Mouse (Mus musculus) forebrain, embryonic 14.5 days (tissue): ENCODE data around the gene Rab30. TPM values are rescaled to one million over a fixed set of nuclear protein-coding genes. Genes with fewer than 3 reads are reported as not detected.

Source experiments
- ATAC-seq: fragments of 200-750 bp; cut with Nextera tagmentation; 2 replicates; pipeline ENCODE4 v1.8.0; 2017; ENCODE audit warnings: mild to moderate bottlenecking, moderate library complexity
- DNase-seq: peaks from one replicate; pipeline ENCODE4 v3.0.0-alpha.2; 2015; ENCODE audit warnings: low spot score
- H3K27ac ChIP-seq: fragments of 300-500 bp; sonication (generic); 2 replicates; pipeline ENCODE4 v1.5.1; 2014; ENCODE audit warnings: low read depth, mild to moderate bottlenecking, control low read depth, low read length, moderate library complexity
- H3K27me3 ChIP-seq: fragments of 300-500 bp; sonication (generic); replicated peaks from 2 replicates; pipeline ENCODE4 v1.6.1; 2014; ENCODE audit warnings: low read length, control low read depth, mixed read lengths; ENCODE audit not compliant: control insufficient read depth, insufficient read depth
- H3K36me3 ChIP-seq: fragments of 300-500 bp; sonication (generic); 2 replicates; pipeline ENCODE4 v1.6.1; 2014; ENCODE audit warnings: low read length, control low read depth; ENCODE audit not compliant: control insufficient read depth, insufficient read depth
- H3K4me1 ChIP-seq: fragments of 300-500 bp; sonication (generic); 2 replicates; pipeline ENCODE4 v1.6.1; 2014; ENCODE audit warnings: antibody characterized with exemption, low read length, control low read depth; ENCODE audit not compliant: control insufficient read depth, insufficient read depth
- H3K4me2 ChIP-seq: fragments of 300-500 bp; sonication (generic); 2 replicates; pipeline ENCODE4 v1.6.1; 2014; ENCODE audit warnings: mild to moderate bottlenecking, control low read depth, low read length
- H3K4me3 ChIP-seq: fragments of 300-500 bp; sonication (generic); 2 replicates; pipeline ENCODE4 v1.5.1; 2014; ENCODE audit warnings: low read depth, low read length, control low read depth
- H3K9ac ChIP-seq: fragments of 300-500 bp; sonication (generic); 2 replicates; pipeline ENCODE4 v1.6.1; 2014; ENCODE audit warnings: mild to moderate bottlenecking, low read length, control low read depth, moderate library complexity
- H3K9me3 ChIP-seq: fragments of 300-500 bp; sonication (generic); replicated peaks from 2 replicates; pipeline ENCODE4 v1.6.1; 2016; ENCODE audit warnings: low read length, control low read depth, mixed read lengths; ENCODE audit not compliant: control insufficient read depth
- WGBS: fragments of 180-500 bp; shearing (Covaris S2); extraction: QIAGEN DNeasy Blood & Tissue Kit; methylation state at CpG from one replicate; pipeline ENCODE4 v1.1.7; 2014; 5-methylcytosine and 5-hydroxymethylcytosine counted together
- polyA plus RNA-seq: library from polyadenylated mRNA; unstranded; fragments of >200 nt; fragmentation: Nextera tagmentation; extraction: Ambion mirVana; gene quantifications from 2 replicates; pipeline ENCODE4 v1.2.1, GENCODE M21; 2014

Gene Rab30
- polyA plus RNA-seq, 1 experiment from 2014 or later: 25.9 TPM

DNA sequence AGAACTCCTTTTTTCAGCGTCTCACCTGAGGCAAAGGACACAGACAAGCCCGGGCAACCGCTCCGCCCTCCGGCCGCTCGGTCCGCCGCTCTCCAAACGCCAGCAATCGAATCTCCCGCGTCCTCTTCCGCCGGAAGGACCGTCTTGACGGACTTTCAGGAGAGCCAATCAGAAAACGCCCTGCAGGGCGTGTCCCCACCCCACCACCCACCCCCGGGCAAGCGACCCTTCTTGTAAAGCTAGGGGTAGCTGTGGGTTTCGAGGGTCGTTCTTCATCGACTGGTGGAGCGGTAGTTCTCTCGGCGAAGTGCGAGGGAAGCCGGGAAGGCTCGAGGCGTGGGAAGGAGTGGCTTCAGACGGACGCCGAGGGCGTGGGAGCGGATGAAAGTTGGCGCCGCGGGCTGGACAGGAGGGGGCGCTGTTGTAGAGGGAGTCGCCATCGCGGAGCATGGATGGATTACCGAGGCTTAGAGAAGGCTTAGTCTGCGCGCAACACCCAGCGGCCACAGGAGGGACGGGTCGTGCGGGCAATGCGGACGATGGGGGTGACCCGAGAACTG, 132.8 kb downstream of the Rab30 start, which contains the start of the genes Ddias and Prcp:
Gene Ddias (minus strand): TSS at position 132 of the 560 bp plus-strand sequence.
Gene Prcp (plus strand): TSS at position 355 of the 560 bp plus-strand sequence.
- ATAC-seq: peak; percentile 89
- WGBS: under 1% methylated on average over 53 of the region's 53 CpGs
- no peaks in the 10 kb centered on the region for H3K36me3 ChIP-seq

DNA sequence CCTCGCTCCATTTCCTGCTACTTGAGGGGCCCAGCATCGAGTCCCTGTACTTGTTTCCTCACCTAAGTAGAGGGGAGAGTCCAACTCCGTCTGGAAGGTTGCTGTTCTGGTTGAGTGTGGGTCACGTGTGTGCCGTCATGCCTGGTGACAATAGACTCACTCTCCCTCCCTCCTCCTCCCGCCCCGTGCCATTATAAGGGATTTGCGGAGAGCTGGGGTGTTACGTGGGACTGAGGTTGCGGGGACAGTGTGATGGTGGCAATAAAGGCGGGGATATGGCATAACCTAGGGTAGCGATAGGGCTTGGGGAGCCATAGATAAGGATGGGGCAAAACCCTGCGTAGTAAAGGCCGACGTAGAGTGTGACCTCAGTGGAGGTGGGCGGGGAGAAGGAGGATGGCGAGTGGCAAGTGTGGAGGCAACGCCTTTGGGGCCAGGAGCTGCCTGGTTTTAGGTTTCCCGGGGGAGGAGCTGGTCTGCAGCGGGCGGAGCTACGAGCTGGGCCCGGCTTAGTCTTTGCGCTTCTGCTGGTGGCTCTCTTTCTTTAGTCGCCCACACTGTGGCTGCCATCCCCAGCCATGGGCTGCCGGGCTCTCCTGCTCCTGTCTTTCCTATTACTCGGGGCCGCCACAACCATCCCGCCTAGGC, 133.5 kb downstream of the Rab30 start:
- DNase-seq (peak; percentile 93), ATAC-seq (peak; percentile 89)
- H3K4me1 ChIP-seq: peaks cover 11% of the 10 kb centered on the region; the same call in 1 of the 2 replicates
- H3K9ac ChIP-seq: peak overlapping the region; percentile 78
- H3K9me3 ChIP-seq: no peaks in the 10 kb centered on the region
- peak overlapping the region; percentile 97 for H3K27ac ChIP-seq
- no peaks in the 10 kb centered on the region for H3K36me3 ChIP-seq
- peak overlapping the region; percentile 55 for H3K4me2 ChIP-seq
- H3K4me3 ChIP-seq: peak overlapping the region; percentile 55
- no peaks in the 10 kb centered on the region for H3K27me3 ChIP-seq
- WGBS: under 1% methylated on average over 29 of the region's 29 CpGs

More for the DNA sequence above, 132.8 kb downstream of the Rab30 start, which contains the start of the genes Ddias and Prcp:
- peak; percentile 97 for DNase-seq
- Histone ChIP-seq H3K4me3 (peak within 1 kb of the TSS; percentile 55), H3K4me2 (peak within 1 kb of the TSS; percentile 55), H3K27me3 (no peaks in the 10 kb centered on the region), H3K4me1 (peaks cover 11% of the 10 kb centered on the region; the same call in 1 of the 2 replicates), H3K9ac (peak within 1 kb of the TSS; percentile 78), H3K27ac (peak within 1 kb of the TSS; percentile 97), H3K9me3 (no peaks in the 10 kb centered on the region)

DNA sequence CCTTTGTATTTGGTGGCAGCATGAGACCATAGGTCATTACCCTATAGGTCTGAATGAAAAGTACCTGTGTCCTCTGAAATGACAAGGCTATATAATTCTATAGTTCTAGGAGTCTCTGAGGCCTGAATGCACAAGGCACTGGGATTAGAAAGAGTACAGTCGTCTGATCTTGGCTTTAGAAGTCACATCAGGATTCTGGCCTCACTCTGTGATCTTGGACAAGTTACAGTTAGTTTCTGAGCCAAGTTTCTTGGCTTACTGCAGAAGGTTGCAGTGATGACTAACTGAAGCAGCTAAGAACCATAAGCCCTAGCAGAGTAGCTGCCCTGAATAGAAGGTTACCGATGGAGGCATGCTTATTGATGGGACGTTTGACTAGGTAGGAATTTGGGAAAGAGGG, 134.7 kb downstream of the Rab30 start:
- no peak for DNase-seq
- Histone ChIP-seq H3K36me3 (no peaks in the 10 kb centered on the region), H3K4me3 (0 out of 2 replicates have a peak overlapping the region, but pooled peaks have one; percentile 55), H3K27ac (no peak overlapping the region), H3K4me2 (peak overlapping the region; percentile 55), H3K9ac (no peak overlapping the region), H3K9me3 (no peaks in the 10 kb centered on the region), H3K27me3 (no peaks in the 10 kb centered on the region), H3K4me1 (peaks cover 11% of the 10 kb centered on the region; the same call in 1 of the 2 replicates)
- ATAC-seq: no peak
- WGBS: 45% methylated on average over 3 of the region's 3 CpGs

DNA sequence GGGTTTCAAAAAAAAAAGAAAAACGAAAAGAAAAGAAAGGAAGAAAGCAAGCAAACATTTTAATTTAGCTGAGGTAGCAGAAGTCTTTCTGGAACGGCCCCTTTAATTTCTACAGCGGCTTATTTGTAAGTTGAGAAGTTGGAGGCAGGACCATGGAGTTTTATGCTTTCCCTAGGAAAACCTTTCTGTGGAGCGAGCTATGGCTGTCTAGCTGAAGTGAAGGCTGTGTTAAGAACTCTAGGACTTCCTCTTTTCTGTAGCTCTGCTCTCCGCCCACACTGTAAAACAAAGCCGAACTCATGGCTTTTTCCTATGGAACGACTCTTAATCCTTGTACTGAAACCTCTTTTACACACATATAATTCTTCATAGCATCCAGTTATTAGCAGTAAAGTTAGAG, 135.1 kb downstream of the Rab30 start:
- ATAC-seq (no peak), DNase-seq (no peak)
- peak overlapping the region; percentile 55 for H3K4me2 ChIP-seq
- WGBS: 47% methylated on average over 7 of the region's 7 CpGs
- no peak overlapping the region for H3K4me3 ChIP-seq
- H3K9me3 ChIP-seq: no peaks in the 10 kb centered on the region
- no peak overlapping the region for H3K27ac ChIP-seq
- H3K4me1 ChIP-seq: peaks cover 11% of the 10 kb centered on the region; the same call in 1 of the 2 replicates
- no peaks in the 10 kb centered on the region for H3K27me3 ChIP-seq
- H3K9ac ChIP-seq: 0 out of 2 replicates have a peak overlapping the region, but pooled peaks have one; percentile 7
- no peaks in the 10 kb centered on the region for H3K36me3 ChIP-seq

DNA sequence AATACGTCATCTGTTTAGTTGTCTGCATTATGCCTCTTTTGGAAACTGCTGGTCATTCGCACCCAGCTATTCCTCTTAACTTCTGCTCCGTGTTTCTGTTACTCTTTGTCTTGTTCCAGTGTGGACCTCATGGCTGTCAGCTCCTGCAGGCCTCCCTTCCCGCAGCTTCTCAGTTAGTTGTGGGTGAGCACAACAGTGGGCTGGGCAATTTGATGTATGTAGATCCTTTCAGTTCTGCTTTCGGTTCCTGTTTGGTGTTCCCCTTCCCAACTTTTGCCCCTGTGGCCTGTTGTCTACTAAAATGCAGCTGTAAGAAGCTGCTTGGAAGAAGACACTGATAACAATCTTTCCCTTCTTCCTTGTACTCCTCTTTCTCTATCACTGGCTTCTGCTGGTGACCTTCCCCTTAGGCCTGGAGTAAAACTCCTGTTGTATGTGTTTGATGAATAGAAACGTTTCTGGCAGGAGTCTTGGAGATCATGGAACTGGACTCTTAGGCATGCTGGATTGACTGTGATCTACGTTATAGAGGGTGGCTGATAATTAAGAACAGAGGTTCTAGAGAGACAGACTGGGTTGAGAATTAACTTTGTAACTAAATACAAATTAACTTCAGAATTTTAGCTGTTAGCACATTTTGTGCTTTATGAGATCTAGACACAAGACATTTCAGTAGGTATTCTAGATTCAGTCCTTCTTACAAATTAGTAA, 137.3 kb downstream of the Rab30 start:
- DNase-seq: no peak
- no peaks in the 10 kb centered on the region for H3K36me3 ChIP-seq
- no peak for ATAC-seq
- WGBS: 87% methylated on average over 7 of the region's 7 CpGs
- no peaks in the 10 kb centered on the region for H3K9me3 ChIP-seq
- H3K27me3 ChIP-seq: no peaks in the 10 kb centered on the region
- H3K9ac ChIP-seq: no peak overlapping the region
- no peak overlapping the region for H3K27ac ChIP-seq
- H3K4me1 ChIP-seq: peaks cover 9% of the 10 kb centered on the region; the same call in 1 of the 2 replicates
- H3K4me3 ChIP-seq: no peak overlapping the region
- no peak overlapping the region for H3K4me2 ChIP-seq

DNA sequence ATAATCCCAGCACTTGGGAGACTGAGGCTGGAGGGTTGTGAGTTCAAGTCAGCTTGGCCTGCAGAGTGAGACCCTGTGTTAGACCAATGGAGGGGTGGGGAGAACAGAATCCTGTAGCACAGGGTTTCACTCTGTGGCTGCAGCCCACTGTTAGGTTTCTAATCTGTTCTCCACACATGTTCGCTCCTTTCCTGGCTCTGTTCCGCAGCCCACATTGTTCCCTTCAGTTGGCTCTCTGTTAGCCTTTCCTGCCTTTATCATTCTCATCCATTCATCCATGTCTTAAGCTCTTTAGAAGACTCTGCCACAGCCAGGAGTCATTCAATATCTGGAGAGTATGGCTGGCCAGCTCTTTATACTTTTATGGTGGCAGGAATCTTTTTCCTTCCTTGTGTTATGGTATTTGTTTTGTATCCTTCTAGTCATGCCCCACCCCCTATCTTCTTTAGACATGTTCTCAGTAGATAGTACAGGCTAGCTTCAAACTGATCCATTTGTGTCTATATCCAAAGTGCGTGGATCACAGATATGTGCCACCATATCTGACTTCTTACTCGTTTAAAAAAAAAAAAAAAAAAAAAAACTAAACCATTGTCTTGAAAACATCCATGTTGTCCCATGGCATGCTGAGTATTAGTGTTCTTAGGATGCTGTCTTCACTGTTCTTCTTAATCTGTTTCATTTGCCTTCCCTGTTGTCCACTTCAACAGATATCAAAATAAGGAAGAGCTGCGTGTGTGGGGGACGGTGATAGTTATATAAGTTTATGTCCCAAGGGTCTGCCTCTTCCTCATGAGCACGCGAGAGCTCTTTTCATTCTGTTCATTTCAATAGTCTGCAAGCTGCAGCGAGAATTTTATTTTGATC, 142.7 kb downstream of the Rab30 start:
- no peak overlapping the region for H3K4me2 ChIP-seq
- WGBS: 84% methylated on average over 9 of the region's 9 CpGs
- no peaks in the 10 kb centered on the region for H3K27me3 ChIP-seq
- H3K9me3 ChIP-seq: no peaks in the 10 kb centered on the region
- H3K4me3 ChIP-seq: no peak overlapping the region
- no peaks in the 10 kb centered on the region for H3K36me3 ChIP-seq
- ATAC-seq (no peak), DNase-seq (no peak)
- no peak overlapping the region for H3K9ac ChIP-seq
- H3K4me1 ChIP-seq: no peaks in the 10 kb centered on the region
- no peak overlapping the region for H3K27ac ChIP-seq

DNA sequence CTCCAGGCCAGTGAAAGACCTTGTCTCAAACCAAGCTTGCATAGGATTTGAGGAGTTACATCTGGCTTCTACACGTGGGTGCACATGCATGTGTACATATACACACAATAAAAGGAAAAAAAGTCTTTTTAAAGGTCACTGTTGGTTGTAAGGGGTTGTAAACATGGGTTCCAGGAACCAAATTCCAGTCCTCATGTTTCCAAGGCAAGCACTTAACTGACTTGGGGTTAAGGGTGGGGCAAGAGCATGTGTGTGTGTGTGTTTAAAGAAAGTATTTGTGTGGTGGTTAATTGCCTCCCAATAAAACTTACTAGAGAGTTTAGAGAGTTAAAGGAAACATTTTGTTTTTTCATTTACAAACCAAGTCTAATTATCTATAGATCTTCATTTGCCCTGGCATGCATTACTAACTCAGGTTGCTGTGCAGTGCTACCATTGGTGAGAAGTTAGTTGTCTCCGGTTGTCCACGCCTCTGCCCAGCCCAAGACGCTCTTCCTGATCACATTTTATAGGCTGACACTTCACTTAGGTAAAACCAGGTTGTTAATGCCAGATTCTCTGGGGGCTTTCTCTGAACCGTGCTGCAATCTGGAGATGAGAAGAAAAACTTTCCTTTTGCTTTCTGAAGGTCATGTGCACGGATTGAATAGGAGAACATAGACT, 143.7 kb downstream of the Rab30 start:
- 90% methylated on average over 6 of the region's 6 CpGs for WGBS
- no peak overlapping the region for H3K4me3 ChIP-seq
- DNase-seq (no peak), ATAC-seq (no peak)
- no peak overlapping the region for H3K4me2 ChIP-seq
- no peaks in the 10 kb centered on the region for H3K36me3 ChIP-seq
- H3K27me3 ChIP-seq: no peaks in the 10 kb centered on the region
- H3K27ac ChIP-seq: no peak overlapping the region
- H3K4me1 ChIP-seq: no peaks in the 10 kb centered on the region
- no peak overlapping the region for H3K9ac ChIP-seq
- H3K9me3 ChIP-seq: no peaks in the 10 kb centered on the region

DNA sequence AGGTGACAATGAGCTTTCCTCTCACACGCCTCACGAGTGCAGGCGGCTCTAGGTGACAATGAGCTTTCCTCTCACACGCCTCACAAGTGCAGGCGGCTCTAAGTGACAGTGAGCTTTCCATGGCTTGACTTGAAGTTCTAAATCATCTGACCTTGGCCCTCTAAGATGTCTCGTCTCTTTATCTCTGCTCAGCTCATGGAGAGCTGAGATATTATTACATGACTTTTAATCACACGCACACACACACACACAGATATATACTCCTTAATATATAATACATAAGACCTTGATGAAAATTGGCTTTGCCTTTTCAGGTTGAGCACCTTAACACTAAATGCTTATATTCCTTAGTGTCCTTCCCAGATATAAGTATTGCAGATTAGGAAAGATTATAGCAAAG, 145.4 kb downstream of the Rab30 start:
- H3K27ac ChIP-seq: no peak overlapping the region
- H3K27me3 ChIP-seq: no peaks in the 10 kb centered on the region
- H3K4me3 ChIP-seq: no peak overlapping the region
- no peak for ATAC-seq
- no peaks in the 10 kb centered on the region for H3K9me3 ChIP-seq
- H3K4me2 ChIP-seq: no peak overlapping the region
- no peaks in the 10 kb centered on the region for H3K4me1 ChIP-seq
- 89% methylated on average over 7 of the region's 7 CpGs for WGBS
- H3K9ac ChIP-seq: no peak overlapping the region
- H3K36me3 ChIP-seq: no peaks in the 10 kb centered on the region
- no peak for DNase-seq
